Mouse (Mus musculus) right cerebral cortex, postnatal 25 days (tissue): ENCODE results near the gene Smim6.

Source experiments
- DNase-seq: peaks from one replicate; pipeline ENCODE4 v3.0.0; 2022

Gene Smim6

DNA sequence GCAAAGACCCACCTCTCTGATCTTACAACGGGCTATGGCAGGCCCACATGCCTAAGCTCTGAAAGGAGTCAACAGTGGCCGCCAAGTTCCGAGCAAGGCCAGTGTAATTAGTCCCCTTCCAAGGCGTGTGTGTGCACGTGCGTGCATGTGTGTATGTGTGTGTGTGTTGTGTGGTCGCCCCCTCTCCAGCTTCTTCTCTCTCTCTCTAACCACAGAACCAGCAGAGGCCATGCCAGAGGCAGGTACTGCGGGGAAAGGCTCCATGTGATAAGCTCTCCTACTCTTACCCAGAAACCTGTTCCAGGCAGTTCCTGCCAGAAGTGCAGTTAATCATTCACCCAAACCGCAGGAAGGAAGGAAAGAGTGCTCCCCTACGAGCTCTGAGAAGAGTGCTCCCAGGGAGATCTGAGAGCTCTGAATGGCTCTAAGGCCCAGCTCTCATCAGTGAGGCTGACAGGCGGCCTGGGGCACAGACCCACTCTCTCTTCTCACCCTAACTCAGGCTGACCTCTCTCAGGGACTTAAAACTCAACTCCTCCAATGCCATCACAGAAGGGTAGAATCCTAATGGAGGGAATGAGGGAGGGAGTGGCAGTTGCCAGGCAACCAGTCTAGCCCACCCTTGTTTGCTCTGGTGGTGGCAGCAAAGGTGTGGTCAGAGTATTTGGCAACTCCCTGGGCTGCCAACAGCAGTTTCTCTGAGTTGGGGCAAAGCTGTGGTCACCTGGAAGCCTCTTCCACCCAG lies at the start of gene Smim6:
Gene Smim6, plus strand, starts transcription at position 386 of the 745 bp plus-strand sequence.
- no peak for DNase-seq

DNA sequence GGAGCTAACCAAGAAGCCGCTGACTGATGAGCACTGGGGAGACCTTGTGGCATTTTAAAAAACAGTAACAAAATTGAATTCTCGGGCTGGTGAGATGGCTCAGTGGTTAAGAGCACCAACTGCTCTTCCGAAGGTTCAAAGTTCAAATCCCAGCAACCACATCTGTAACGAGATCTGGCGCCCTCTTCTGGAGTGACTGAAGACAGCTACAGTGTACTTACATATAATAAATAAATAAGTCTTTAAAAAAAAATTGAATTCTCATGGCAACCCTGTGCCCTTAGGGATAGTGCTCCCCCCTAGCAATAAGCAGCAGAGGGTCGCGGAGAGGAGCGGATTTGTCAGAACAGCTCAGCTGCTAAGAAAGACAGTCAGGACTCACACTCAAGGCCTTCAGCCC lies 47.9 kb upstream of the Smim6 start:
- no peak for DNase-seq

DNA sequence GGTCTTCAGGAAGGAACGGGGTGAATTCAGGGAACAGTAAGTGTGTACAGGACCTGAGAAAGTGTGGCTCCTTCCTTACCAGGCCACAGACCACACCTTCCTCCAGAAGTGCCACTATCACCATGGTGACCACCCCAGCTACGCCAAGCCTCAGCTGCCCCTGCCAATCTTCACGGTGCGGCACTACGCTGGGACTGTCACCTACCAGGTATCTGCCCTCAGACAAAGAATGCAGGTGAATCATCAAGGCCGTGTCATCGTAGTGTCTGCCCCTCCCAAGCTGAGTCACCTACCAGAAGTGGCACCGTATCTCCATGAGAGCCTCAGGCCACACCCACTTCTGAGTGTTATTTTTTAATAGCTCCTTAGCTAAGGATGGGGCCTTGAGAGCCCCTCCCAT lies 42.4 kb upstream of the Smim6 start:
- no peak for DNase-seq

DNA sequence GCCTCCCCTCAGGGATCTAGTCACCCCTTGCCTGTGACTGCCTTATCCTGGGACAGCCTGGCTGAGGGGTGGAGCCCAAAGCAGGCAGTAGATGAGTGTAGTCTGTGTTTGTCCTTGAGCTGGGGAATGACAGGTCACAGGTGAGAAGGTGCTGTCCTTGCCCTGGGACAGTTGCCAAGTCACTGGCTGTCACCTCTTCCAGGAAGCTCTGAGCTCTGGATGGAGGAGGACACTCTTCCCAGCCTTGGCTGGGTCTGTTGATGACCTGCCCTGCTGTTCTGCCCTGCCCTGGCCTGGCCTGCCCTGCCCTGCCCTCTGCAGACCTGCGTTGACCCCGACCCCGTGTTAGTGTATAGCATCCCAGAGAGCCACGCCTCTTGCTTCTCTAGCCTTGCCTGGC lies 39.4 kb upstream of the Smim6 start:
- DNase-seq, result no peak

DNA sequence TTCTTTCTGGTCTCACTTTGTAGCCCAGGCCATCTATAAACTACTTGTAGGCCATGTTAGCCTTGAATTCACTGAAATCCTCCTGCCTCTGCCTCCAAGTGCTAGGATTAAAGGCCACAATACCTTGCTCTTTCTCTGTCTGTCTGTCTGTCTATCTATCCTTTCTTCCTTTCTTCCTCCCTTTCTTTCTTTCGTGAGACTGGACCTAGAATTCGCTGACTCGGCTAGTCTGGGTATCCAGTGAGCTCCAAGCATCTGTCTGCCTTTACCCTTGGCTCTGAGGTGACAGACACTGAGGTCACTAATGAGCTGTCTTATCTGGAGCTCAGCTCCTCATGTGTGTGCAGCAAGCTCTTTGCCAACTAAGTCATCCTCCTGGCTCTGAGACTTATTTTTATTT lies 35.9 kb upstream of the Smim6 start:
- DNase-seq, result no peak

DNA sequence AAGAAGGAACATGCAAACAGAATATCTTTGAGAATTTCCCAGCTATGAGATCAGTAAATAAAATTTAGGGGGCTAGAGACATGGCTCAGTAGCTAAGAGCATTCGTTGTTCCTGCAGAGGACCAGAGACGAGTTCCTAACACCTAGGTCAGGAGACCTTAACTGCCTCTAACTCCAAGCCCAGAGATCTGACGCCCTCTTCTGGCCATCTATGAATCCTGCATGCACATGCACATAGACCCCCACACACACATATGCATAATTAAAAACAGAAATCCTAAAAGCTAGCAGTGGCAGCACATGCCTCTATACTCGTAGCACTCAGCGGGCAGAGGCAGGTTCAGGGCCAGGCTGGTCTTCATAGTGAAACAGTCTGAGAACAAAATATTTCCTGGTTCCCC lies 35.4 kb upstream of the Smim6 start:
- no peak for DNase-seq

DNA sequence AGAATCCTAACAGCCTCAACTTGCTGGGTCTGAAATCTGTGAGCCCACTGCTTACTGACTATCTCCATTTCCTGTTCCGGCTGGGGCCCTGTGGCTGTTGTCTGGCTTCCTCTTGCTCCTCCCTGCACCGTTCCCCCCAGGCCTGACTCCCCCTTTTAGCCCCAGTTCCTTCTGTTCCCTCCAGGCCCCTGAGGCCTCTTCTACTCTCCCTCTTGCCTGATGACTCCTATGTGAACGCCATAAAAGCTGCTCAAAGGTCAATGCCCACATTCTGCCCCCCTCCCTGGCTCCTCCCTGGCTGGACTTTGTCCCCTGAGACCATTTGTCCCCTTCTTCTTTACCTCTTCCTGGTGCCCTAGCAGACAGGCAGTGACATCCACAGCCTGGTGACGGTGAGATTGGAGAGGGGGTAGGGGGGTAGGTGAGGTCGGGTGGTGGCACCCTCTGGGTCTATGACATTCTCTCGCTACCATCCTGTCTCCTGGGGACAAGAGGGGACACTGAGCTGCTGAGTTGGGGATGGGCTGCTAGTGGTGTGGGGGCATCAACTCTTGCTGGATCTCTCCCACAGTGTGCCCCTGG lies 34.6 kb upstream of the Smim6 start:
- DNase-seq, result no peak

DNA sequence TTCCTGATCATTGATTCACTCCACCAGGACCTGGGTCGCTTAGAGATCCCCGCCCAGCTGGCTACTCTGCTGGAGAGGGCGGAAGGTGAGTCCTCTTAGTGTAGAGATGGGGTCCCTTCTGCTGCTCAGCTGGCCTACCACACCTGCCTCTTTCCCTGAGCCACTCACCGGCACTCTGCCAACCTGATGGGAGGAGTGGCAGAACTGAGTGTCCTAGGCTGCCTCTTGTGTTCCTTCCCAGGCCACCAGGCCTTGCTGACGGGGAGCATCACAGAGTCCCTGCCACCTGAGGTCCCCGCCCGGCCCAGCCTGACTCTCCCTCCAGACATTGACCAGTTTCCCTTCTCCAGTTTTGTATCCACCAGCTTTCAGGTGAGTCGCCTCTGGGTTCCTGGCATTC lies 33.7 kb upstream of the Smim6 start:
- no peak for DNase-seq

DNA sequence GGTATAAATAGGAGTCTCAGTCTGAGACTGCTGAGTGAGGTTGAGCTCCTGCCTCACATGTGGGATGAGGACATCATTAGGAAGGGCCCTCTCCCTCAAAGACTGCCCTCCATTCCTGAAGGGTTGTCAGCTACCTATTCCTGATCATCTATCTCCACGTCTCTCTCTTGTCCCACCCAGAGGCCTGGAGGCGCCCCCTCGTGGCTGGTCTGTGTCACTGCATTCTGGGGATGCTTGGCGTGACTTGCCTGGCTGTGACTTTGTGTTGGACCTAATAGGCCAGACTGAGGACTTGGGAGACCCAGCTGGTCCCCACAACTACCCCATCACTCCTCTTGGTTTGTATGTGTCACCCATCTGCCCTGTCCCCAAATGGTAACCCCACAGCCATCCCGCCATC lies 30.8 kb upstream of the Smim6 start:
- no peak for DNase-seq

DNA sequence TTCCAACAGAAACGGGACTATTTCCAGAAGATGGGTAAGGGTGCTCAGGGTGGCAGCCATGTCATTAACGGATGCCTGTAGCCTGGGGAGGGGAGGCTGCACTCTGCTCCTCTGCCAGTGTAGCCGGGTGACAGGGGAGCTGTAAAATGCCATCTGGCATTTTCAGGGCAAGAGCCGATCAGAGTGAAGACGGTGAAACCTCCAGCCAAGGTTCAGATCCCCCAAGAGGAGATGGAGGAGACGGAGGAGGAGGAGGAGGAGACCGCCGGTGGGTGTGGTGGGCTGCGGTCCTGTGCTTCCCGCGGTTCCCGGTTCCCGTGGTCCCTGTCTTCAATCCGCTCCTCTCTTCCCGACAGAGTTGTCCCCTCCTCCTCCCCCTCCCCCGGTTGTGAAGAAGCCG lies 28.6 kb upstream of the Smim6 start:
- DNase-seq, result no peak

DNA sequence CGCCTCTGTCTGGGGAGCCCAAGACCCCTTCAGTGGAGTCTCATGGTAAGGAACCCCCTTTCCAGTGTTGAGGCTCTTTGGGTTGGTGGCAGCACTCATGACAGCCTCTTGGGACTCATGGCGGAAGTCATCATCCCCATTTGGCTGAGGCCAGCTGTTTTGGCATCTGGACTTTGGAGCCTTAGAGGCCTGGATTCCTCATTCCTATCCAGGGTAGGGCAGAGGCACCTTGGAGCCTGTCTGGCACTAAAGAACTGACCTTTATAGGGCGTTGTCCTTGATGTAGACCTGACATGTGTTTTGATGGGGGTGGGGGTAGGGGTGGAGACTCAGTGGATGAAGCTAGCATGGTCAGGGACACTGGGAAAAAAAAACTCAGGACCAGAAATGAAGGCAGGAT lies 27.5 kb upstream of the Smim6 start:
- no peak for DNase-seq

DNA sequence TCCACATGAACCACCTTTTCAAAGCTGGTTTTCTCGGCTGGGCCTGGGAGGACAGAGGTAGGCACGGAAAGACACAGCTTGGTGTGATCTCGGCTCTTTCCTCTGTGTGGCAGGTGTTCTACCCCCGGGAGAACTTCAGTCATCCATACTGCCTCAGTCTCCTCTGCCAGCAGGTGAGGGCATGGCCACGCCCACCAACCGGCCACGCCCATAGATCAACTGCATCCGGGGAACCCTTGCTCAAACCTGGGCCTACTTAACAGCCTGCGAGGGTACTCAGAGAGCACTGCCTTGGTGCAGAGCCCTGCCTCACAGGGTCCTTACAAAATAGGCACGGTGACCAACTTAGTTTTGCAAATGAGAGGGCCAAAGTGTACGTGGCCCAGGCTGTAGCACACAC lies 26.5 kb upstream of the Smim6 start:
- no peak for DNase-seq

DNA sequence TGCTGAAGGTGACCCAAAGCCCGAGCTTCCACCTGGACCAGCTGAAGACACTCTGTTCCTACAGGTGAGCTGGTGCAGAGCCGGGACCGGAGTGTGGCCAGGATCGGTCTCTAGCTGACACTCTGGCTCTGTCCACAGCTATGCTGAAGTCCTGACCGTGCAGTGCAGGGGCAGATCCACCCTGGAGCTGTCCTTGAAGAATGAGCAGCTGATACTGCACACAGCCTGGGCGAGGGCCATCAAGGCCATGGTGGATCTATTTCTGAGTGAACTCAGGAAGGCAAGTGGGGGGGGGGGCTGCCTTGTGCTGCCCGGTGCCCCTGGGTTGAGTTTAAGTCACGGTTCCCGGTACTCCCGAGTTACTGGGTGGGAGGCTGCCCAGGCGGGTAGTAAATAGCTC lies 25.4 kb upstream of the Smim6 start:
- DNase-seq, result no peak

DNA sequence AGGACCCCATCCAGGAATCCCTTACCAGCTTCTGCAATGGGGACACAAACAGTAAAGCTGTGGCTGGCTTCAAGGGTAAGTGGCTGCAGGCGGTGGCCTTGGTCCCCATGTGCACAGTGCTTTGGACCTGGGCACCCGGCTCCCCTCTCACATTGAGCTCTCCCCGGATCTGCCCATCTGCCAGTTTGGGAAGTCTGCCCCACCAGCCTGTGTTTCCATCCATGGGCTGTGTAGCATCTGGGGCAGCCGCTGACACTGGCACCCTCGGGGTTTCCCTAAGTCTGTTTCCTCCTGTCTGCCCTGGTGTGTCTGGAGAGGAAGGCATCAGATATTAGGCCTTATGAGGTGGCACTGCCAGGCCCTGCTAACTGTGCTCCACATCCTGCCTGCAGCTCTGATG lies 23.8 kb upstream of the Smim6 start:
- DNase-seq, result no peak

DNA sequence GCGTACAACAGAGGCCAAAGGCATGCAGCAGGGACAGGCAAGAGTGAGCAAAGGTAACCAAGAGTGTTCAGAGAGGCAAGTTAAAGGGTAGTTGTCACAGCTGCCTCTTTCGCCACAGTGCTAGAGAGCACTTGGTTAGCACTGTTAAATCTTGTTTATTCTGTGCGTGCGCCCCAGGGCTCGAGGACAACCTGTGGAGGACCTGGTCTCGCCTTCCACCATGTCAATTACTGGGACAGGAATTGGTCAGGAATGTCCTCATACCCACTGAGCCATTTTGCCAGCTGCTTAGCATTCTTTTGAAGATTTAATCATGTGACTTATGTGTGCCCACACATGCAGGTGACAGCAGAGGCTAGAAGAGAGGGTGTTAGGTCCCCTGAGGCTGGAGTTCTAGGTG lies 22.7 kb upstream of the Smim6 start:
- no peak for DNase-seq

DNA sequence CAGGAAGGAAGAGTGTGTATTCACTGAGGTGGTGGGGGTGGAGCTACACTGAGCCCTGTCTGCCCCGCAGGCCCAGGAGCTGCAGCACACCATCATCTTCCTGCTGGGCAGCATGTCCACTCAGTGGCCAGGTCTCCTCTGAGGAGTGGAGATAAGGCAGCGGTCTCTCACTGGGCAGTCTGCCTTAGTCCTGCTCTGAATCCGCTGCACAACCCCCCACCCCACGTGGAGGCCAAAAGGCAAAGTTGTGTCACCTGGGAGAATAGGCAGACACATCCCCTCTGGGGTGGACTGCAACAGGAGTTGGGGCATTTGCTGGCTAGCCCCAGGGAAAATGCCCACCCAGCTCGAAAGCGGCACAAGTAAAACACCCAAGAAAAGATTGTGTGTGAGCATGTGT lies 19.6 kb upstream of the Smim6 start:
- DNase-seq, result no peak

DNA sequence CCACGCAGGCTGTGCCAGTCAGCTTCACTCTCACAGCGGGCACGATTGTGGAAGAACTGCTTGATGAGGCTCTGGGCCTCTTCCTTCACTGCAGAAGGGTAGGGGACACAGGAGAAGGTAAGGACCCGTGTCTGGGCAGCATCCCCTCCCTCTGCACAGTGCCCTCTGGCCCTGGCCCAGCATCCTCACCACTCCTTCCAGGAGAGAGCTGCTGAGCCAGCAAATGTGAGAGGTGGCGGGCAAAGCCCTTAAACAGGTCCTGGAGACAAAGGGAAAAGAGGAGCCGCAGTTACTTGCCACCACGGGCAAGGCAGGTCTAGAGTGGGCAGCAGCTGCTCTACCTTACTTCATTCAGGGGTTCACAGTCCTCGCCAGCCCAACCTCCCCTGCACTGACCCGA lies 18.7 kb upstream of the Smim6 start:
- no peak for DNase-seq

DNA sequence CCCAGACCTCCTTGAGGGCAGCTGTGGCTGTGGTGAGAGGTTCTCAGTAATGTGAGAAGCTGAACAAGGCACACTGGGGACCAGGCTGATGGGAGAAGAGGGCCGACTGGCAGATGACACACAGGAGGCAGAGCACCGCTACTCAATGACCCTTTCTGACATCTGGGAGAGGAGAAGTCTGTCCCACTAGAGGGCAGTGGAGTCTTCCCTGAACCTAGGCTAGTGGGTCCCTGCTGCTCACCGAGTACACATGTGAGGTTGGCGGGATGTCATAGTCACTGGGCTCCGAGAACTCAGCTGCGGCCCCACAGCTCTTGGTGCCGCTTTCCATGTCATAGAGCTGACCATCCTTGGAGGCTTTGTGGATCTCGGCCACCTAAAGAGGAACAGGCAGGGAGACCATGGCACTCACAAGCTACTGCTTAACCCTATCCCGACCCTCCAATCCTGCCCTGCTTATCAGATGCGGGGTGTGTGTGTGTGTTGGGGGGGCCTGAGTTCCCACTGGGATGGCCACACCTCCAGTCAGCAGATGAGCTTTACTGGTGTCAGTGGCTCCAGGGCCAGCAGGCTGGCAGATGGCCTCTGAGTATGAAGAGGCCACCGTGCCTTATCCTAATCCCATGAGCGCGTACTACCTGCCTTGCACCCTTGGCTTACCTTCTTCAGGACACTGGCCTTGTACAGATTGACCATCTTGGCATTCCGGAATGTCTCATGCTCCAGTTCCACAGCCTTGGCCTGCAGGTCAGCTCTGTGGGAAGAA lies 16.9 kb upstream of the Smim6 start:
- DNase-seq, result no peak

DNA sequence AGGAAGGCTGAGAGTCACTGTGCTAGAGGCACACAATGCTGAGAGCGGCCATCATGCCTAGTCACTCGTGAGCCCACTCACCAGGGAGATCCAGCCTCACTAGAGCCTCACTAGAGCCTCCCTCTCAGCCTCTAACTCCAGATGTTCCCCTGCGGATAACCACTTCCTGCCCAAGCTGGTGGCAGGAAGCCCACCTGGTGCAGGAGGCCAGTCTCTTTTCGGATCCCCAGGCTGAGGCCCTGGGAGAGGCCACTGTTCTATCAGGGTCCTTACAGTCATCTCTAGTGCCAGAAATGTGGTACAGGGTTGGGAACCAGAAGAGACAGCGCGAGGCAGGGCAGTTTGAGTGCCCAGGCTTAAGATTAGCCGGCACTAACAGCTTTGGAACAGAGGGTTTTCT lies 13.4 kb upstream of the Smim6 start:
- no peak for DNase-seq

DNA sequence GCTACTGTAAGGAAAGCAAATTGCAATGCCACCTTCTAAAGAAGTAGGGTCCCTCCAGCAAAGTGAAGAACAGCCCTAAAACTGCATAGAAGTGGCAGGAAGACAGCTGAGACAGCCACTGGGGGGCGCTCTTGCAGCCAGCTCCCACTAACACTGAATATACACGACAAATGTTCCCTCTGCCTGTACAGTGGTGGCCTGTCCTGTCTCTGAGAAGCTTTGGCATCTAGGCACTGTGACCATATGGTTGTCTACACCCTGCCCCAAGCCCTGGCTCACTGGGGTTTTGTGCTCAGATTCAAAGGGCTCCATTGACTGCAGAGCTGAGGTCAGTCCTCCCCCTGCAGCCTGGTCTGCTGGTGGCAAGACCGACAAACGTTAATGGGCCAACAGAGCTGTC lies 12.9 kb upstream of the Smim6 start:
- peak; percentile 18 for DNase-seq

DNA sequence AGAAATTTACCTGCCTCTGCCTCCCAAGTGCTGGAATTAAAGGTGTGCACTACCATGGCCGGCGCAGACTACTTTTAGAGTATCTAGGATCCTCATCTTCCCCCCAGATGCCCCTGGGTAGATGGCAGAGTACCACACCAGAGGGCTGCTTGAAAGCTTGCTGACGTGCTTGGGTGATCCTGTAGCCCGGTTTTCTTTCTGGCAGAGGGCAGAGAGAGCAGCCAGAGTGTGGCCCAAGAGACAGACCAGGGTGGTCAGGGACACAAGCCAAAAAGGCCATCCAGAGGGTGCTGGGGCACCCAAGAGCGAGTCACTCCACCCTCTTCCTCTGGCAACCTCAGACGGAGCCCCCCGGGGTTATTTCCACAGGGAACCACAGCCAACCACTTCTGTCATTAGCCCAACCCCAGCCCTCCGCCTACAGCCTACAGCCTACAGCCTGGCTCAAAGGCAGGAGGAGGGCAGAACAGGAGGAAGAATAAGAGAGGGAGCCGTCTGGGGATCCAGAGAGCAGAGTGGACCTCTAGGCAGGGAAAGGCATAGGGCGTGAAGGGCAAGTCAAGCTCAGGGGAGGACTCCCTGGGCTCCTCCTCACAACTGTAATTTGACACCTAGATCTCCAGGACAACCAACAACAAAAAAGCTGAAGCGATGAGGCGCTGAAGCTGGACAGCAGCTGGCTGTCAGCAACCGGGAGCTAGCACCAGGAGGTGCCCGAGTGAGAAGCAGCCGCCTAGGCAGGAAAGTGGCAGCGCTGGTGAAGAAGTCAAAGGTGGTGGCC lies 12.1 kb upstream of the Smim6 start, which contains the start of gene Smim5:
Gene Smim5, plus strand, starts transcription at position 481 of the 781 bp plus-strand sequence.
- DNase-seq, result no peak

DNA sequence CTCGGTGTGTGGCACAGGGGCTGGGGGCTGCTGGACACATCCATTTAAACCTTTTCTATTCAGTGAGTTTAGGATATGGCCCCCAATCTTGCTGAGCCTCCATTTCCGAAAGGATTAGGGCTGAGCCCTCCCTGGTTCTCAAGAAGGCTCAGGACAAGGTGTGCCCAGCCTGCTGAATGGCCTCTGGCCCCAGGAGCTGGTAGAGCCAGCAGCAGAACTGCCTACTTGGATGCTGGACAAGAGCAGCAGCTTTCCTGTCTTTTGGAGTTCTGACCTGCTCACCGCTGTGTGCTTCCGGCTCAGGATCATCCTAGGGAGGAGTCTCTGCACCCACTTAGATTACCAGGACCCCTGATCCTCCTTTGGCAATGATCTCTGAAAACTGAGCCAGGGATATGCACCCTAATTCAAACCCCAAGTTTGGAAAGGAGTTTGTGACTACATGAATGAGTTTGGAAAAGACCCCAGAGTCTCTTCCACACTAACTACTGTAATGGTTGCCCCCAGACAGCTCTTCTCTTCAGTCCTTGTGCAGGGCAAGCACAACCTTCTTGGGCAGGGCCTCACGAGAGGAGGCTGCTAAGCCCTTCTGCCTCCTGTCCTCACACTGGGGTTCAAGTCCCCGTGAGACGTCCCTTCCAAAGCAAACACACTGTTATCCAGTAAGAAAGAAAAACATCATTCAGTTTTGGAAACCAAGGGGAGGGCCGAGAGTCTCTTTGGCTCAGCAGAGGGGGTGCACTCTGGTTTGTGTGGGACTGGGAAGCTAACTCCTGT lies 11.1 kb upstream of the Smim6 start:
- no peak for DNase-seq
